Comparison of ENCODE assay signal across 9 mouse cellular contexts in genomic region chr2:158317026-158317425, GRCm38 (mm10). TPM values are rescaled to one million over a fixed set of nuclear protein-coding genes. Genes with fewer than 3 reads are reported as not detected.
A peak's percentile ranks its signal among the peaks of the same experiment; 100 is the strongest.
DNase-seq lines count a peak whose midpoint lies in the region; ATAC-seq lines count a peak whose summit lies in the region.
"Had no signal": no experiment of that assay in that cellular context is flagged by ENCODE, and none has a peak within 500 bp of the region (broad histone marks: within the 10 kb centered on the region; RNA-seq: fewer than 3 reads in every experiment).

No protein-coding gene starts in this region.

- no peaks in the 10 kb centered on the region for H3K27me3 ChIP-seq in hindbrain, embryonic 12.5 days
- H3K27me3 ChIP-seq: Patski had no signal

- DNase-seq in cerebellum, adult 8-10 months: peak; percentile 7
- DNase-seq in cerebellum, adult 11 months: no peak
- peak; percentile 62 for DNase-seq in NIH3T3 (ENCODE audit: low read depth)
- DNase-seq in left cerebral cortex, adult 11 months (ENCODE audit: low spot score): peak; percentile 40
- peak; percentile 78 for DNase-seq in right cerebral cortex, postnatal 14 days

- no peak overlapping the region for H3K4me2 ChIP-seq in hindbrain, embryonic 12.5 days (replicated peaks)

- H3K9ac ChIP-seq in hindbrain, embryonic 12.5 days: no peak overlapping the region

- no peak overlapping the region for H3K4me3 ChIP-seq in hindbrain, embryonic 12.5 days

- H3K9me3 ChIP-seq in hindbrain, embryonic 12.5 days (replicated peaks): no peaks in the 10 kb centered on the region

- WGBS in hindbrain, embryonic 12.5 days: 10% methylated on average over 5 of the region's 5 CpGs

- H3K36me3 ChIP-seq in hindbrain, embryonic 12.5 days: no peaks in the 10 kb centered on the region

- H3K4me1 ChIP-seq in hindbrain, embryonic 12.5 days: peaks cover 4% of the 10 kb centered on the region; the same call in 1 of the 2 replicates

- peak; percentile 50; the same call in 1 of the 2 replicates for ATAC-seq in erythroblast, adult 5-6 weeks (replicated peaks; ENCODE audit: low FRiP score, poor library complexity, severe bottlenecking)
- peak; percentile 64; the same call in 1 of the 2 replicates for ATAC-seq in hindbrain, embryonic 12.5 days (ENCODE audit: low FRiP score)
- ATAC-seq in megakaryocyte-erythroid progenitor cell, adult 5-6 weeks (replicated peaks; ENCODE audit: low FRiP score, low TSS enrichment, poor library complexity, severe bottlenecking): peak; percentile 73
- ATAC-seq: Patski had no signal

- H3K27ac ChIP-seq in hindbrain, embryonic 12.5 days: no peak overlapping the region

RNA-seq across cellular contexts. Expression of gene Lbp, which starts 10.7 kb away (rescaled TPM):
- total RNA-seq in erythroblast, adult 5-6 weeks (2015; ENCODE audit: low replicate concordance): 28.4 and 32.3 TPM in 2 replicates
- 10.5 and 23.2 TPM in 2 replicates for total RNA-seq in erythroblast, adult 5-6 weeks (2017; ENCODE audit: low replicate concordance)
- polyA plus RNA-seq in hindbrain, embryonic 12.5 days (2016; fragmentation: Nextera tagmentation; extraction: Ambion mirVana): 3.9 and 5.0 TPM in 2 replicates
- total RNA-seq in megakaryocyte-erythroid progenitor cell, adult 5-6 weeks (2014; fragmentation: Nextera tagmentation): 3.6 TPM in 1 of 2 replicates, not detected in the other
- 1.9 TPM in 1 of 2 replicates, not detected in the other for total RNA-seq in megakaryocyte-erythroid progenitor cell, adult 5-6 weeks (2017)

RNA-seq across cellular contexts. Expression of gene Snhg11, which starts 58.4 kb away (rescaled TPM):
- total RNA-seq in erythroblast, adult 5-6 weeks (2015; ENCODE audit: low replicate concordance): not detected in 2 replicates
- total RNA-seq in erythroblast, adult 5-6 weeks (2017; ENCODE audit: low replicate concordance): 0.42 TPM in 1 of 2 replicates, not detected in the other
- polyA plus RNA-seq in hindbrain, embryonic 12.5 days (2016; fragmentation: Nextera tagmentation; extraction: Ambion mirVana): 156 and 161 TPM in 2 replicates
- total RNA-seq in megakaryocyte-erythroid progenitor cell, adult 5-6 weeks (2014; fragmentation: Nextera tagmentation): not detected in 2 replicates
- not detected in 2 replicates for total RNA-seq in megakaryocyte-erythroid progenitor cell, adult 5-6 weeks (2017)
- polyA plus RNA-seq: Patski had no signal

RNA-seq across cellular contexts. Expression of gene Bpi, which starts 59.1 kb away (rescaled TPM):
- total RNA-seq in erythroblast, adult 5-6 weeks (2015; ENCODE audit: low replicate concordance): not detected in 2 replicates
- not detected in 2 replicates for total RNA-seq in erythroblast, adult 5-6 weeks (2017; ENCODE audit: low replicate concordance)
- not detected in 2 replicates for polyA plus RNA-seq in hindbrain, embryonic 12.5 days (2016; fragmentation: Nextera tagmentation; extraction: Ambion mirVana)
- total RNA-seq in megakaryocyte-erythroid progenitor cell, adult 5-6 weeks (2014; fragmentation: Nextera tagmentation): not detected in 2 replicates
- 0.50 TPM in 1 of 2 replicates, not detected in the other for total RNA-seq in megakaryocyte-erythroid progenitor cell, adult 5-6 weeks (2017)
